Mouse (Mus musculus) forebrain, embryonic 10.5 days (tissue): ENCODE measurements around the gene Reg1. TPM values are rescaled to one million over a fixed set of nuclear protein-coding genes. Genes with fewer than 3 reads are reported as not detected.
"Not testable (repeated sequence)": the region's sequence is repeated elsewhere in the genome, so short reads cannot be mapped to it uniquely, and the experiment has no call there.

Source experiments
- DNase-seq: peaks from one replicate; pipeline ENCODE4 v3.0.0-alpha.2; 2017; ENCODE audit warnings: low spot score; ENCODE audit errors: extremely low spot score
- H3K27ac ChIP-seq: fragments of 300-500 bp; sonication (generic); 2 replicates; pipeline ENCODE4 v1.5.1; 2016; ENCODE audit warnings: mild to moderate bottlenecking
- H3K27me3 ChIP-seq: fragments of 300-500 bp; sonication (generic); 2 replicates; pipeline ENCODE4 v1.6.1; 2016; ENCODE audit warnings: mild to moderate bottlenecking; ENCODE audit not compliant: poor library complexity, severe bottlenecking
- H3K36me3 ChIP-seq: fragments of 300-500 bp; sonication (generic); replicated peaks from 2 replicates; pipeline ENCODE4 v1.6.1; 2016; ENCODE audit warnings: mild to moderate bottlenecking, moderate library complexity
- H3K4me1 ChIP-seq: fragments of 300-500 bp; sonication (generic); 2 replicates; pipeline ENCODE4 v1.6.1; 2016
- H3K4me3 ChIP-seq: fragments of 300-500 bp; sonication (generic); 2 replicates; pipeline ENCODE4 v1.5.1; 2016; ENCODE audit warnings: mild to moderate bottlenecking, moderate library complexity
- H3K9me3 ChIP-seq: fragments of 300-500 bp; sonication (generic); 2 replicates; pipeline ENCODE4 v1.6.1; 2016; ENCODE audit warnings: mild to moderate bottlenecking, moderate library complexity
- WGBS: fragments of 180-500 bp; shearing (Covaris S2); methylation state at CpG from one replicate; pipeline ENCODE4 v1.1.7; 2016; 5-methylcytosine and 5-hydroxymethylcytosine counted together
- polyA plus RNA-seq: library from polyadenylated mRNA; unstranded; fragments of >200 nt; fragmentation: Nextera tagmentation; extraction: Ambion mirVana; gene quantifications from 2 replicates; pipeline ENCODE4 v1.2.1, GENCODE M21; 2016

The Reg1 gene
- not detected in 2 replicates for polyA plus RNA-seq

DNA sequence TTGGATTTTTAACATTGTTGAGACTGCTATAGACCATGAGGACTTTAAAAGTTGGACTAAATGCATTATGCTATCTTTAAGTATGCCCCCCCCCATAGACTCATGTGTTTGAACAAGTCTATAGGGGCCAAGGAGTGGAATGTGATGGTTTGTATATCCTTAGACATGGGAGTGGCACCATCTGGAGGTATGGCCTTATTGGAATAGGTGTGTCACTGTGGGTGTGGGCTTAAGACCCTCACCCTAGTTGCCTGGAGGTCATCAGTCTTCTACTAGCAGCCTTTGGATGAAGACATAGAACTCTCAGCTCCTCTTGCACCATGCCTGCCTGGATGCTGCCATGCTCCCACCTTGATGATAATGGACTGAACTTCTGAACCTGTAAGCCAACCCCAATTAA, at the start of gene Reg1:
Reg1 (plus strand) TSS at position 301 of the 400 bp plus-strand sequence.
- H3K27ac ChIP-seq, H3K27me3 ChIP-seq, DNase-seq, H3K36me3 ChIP-seq, H3K4me1 ChIP-seq, H3K4me3 ChIP-seq, H3K9me3 ChIP-seq: not testable (repeated sequence)

DNA sequence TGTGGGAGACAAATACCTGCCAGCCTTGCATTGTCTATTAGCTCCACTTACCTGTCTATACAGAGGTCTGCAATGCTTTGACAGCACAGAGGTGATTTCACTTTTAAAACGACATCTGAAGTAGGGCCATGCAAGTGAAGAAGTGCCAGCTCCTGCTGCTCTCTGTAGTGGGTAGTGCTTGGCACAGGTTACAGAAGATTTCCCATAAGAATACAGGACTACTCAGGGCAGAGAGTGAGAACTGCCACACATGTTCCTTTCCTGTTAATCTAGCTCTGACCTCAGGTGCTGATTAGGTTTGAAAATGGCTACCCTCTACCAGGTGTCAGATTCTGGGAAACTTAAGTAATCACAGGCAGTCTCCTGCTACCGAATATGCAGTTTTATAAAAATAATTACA, 43.7 kb upstream of the Reg1 start, which contains the start of gene Reg3d:
Reg3d (minus strand) TSS at position 101 of the 400 bp plus-strand sequence.
- WGBS = 78% methylated on average over 2 of the region's 2 CpGs
- H3K36me3 ChIP-seq = no peaks in the 10 kb centered on the region
- H3K9me3 ChIP-seq = no peaks in the 10 kb centered on the region
- no peak for DNase-seq
- no peaks in the 10 kb centered on the region for H3K4me1 ChIP-seq
- no peak within 1 kb of the TSS for H3K27ac ChIP-seq
- no peaks in the 10 kb centered on the region for H3K27me3 ChIP-seq
- no peak within 1 kb of the TSS for H3K4me3 ChIP-seq

DNA sequence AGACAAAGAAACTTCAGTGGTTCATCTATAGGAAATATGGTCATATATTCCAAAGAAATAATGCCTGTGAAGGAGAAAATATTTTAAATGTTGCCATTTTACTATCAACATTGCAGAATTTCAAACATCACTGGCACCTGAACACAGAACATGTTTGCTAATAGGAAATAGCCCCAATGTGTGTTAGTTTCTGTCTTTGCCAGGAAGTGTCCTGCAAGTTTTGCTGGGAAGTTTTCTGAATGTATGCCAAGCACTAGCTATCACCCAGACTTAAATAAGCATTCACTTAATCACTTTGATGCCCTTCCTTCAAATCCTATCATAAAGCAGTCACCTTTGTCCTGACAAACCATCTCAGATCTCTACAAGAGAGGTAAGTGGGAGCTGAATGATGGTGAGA, 42.1 kb upstream of the Reg1 start, which contains the start of gene Reg3a:
Reg3a (plus strand) TSS at position 301 of the 400 bp plus-strand sequence.
- no peak for DNase-seq
- Histone ChIP-seq H3K4me1 (no peaks in the 10 kb centered on the region), H3K4me3 (no peak within 1 kb of the TSS), H3K27me3 (no peaks in the 10 kb centered on the region), H3K36me3 (no peaks in the 10 kb centered on the region), H3K27ac (no peak within 1 kb of the TSS), H3K9me3 (no peaks in the 10 kb centered on the region)

DNA sequence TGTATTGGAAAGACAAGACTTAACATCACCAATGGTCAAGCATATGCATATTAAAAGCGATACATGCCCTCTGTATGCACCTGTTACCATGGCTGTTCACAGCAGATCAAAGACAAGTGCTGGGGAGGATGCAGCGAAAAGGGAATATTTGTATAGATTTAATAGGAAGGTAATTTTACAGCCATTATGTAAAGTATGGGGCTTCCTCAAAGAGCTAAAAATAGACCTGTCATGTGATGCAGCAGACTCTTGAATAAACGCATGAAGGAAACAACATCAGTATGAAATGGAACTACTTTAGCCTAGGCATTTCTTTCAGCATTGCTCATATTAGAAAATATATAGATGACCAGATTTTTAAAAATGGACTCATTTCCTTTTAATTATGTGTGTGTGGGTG, 36.9 kb upstream of the Reg1 start:
- Histone ChIP-seq H3K9me3 (no peaks in the 10 kb centered on the region), H3K4me1 (no peaks in the 10 kb centered on the region), H3K27me3 (no peaks in the 10 kb centered on the region), H3K4me3 (no peak overlapping the region), H3K36me3 (no peaks in the 10 kb centered on the region), H3K27ac (no peak overlapping the region)
- 92% methylated on average over 3 of the region's 3 CpGs for WGBS
- DNase-seq = no peak

DNA sequence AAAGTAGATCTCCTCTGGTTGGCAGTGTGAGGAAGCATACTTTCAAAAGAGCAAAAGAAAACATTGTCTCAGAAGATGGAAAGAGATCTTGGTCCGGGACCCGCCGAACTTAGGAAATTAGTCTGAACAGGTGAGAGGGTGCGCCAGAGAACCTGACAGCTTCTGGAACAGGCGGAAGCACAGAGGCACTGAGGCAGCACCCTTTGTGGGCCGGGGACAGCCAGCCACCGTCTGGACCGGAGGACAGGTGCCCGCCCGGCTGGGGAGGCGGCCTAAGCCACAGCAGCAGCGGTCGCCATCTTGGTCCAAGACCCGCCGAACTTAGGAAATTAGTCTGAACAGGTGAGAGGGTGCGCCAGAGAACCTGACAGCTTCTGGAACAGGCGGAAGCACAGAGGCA, 27.2 kb upstream of the Reg1 start, which contains the start of gene Reg2:
Reg2 (plus strand) TSS at position 301 of the 400 bp plus-strand sequence.
- H3K9me3 ChIP-seq, H3K27me3 ChIP-seq, DNase-seq, H3K4me3 ChIP-seq, H3K36me3 ChIP-seq, H3K4me1 ChIP-seq, H3K27ac ChIP-seq: not testable (repeated sequence)
- 94% methylated on average over 5 of the region's 17 CpGs for WGBS

DNA sequence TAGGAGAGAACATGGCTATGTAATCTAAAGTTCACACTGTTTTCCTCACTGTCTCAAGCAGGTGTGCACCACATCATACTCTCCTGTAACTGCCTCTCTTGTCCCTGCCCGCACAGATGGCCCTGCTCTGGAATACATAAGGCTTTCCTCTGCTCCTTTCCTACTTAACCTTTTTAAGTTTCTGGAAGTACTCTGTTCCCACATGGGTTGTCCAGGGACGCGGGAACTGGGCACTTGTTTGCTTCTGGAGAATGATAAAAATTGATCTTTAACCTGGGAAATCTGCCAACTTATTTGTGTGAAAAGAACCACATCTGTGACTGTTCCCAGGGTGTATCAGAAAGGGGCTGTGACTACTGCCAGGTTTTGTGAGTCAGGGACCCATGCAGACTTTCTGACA, 3.0 kb downstream of the Reg1 start:
- Histone ChIP-seq H3K9me3 (no peaks in the 10 kb centered on the region), H3K36me3 (no peaks in the 10 kb centered on the region), H3K27ac (no peak overlapping the region), H3K4me1 (no peaks in the 10 kb centered on the region), H3K4me3 (no peak overlapping the region), H3K27me3 (no peaks in the 10 kb centered on the region)
- no peak for DNase-seq
- 92% methylated on average over 3 of the region's 3 CpGs for WGBS

DNA sequence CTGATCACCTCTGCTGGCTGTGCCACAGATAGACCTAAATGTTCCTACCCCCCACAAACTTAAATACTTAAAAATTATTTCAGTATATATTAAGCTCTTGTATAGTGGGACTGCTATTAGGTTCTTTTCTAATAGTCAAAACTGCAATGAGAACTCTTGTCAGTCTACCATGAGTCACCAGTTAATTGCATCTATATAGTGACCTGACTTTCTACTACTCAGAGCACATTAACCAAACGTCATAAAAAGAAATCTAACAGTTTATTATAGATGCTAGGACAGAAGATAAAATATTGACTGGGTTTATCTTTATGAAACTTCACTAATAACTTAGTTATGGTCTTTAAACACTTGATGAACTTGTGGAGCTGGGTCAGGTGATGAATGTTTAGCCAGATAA, 24.7 kb downstream of the Reg1 start:
- H3K4me1 ChIP-seq = no peaks in the 10 kb centered on the region
- no peaks in the 10 kb centered on the region for H3K9me3 ChIP-seq
- no peak overlapping the region for H3K4me3 ChIP-seq
- no peak for DNase-seq
- no peaks in the 10 kb centered on the region for H3K36me3 ChIP-seq
- 67% methylated on average over 1 of the region's 1 CpGs for WGBS
- no peak overlapping the region for H3K27ac ChIP-seq
- H3K27me3 ChIP-seq = no peaks in the 10 kb centered on the region

DNA sequence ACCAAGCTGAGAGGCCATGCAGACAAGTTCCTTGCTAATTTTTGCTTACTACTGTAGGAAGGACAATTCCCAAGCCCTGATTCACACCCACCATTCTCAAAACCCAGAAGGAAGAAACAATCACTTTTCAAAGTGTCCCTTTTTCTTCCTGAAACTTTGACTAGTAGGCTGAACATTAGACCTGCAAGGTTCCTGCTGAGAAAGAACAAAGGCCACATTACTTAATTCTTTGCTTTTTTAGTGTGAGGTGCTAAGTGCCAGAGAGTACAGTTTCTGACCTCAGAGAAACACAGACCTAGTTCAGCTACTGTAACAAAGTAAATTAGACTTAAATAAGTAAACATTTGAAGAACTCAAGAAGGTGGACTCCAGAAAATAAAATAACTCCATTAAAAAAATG, 25.9 kb downstream of the Reg1 start:
- Histone ChIP-seq H3K9me3 (no peaks in the 10 kb centered on the region), H3K27ac (no peak overlapping the region), H3K4me3 (no peak overlapping the region), H3K36me3 (no peaks in the 10 kb centered on the region), H3K4me1 (no peaks in the 10 kb centered on the region), H3K27me3 (no peaks in the 10 kb centered on the region)
- no peak for DNase-seq

DNA sequence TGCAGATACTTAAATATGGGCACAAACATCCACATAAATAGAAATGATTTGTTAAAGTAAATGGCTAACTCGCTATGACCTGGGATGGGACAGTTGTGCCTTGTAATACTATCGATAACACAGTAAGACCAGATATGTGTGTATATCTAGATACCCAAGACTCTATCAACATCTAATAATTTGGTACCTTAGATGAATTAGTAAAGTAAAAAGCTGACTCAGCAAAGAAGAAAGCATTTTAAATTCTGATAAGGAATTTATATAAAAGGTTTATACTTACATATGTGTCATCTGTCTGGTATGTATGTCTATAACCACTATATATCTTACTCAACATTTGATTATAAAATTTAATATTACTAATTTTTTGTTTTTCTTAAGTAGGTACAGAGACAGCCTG, 30.3 kb downstream of the Reg1 start:
- Histone ChIP-seq H3K27me3 (no peaks in the 10 kb centered on the region), H3K4me3 (no peak overlapping the region), H3K27ac (no peak overlapping the region), H3K4me1 (no peaks in the 10 kb centered on the region), H3K9me3 (no peaks in the 10 kb centered on the region), H3K36me3 (no peaks in the 10 kb centered on the region)
- WGBS = 90% methylated on average over 2 of the region's 2 CpGs
- DNase-seq = no peak

DNA sequence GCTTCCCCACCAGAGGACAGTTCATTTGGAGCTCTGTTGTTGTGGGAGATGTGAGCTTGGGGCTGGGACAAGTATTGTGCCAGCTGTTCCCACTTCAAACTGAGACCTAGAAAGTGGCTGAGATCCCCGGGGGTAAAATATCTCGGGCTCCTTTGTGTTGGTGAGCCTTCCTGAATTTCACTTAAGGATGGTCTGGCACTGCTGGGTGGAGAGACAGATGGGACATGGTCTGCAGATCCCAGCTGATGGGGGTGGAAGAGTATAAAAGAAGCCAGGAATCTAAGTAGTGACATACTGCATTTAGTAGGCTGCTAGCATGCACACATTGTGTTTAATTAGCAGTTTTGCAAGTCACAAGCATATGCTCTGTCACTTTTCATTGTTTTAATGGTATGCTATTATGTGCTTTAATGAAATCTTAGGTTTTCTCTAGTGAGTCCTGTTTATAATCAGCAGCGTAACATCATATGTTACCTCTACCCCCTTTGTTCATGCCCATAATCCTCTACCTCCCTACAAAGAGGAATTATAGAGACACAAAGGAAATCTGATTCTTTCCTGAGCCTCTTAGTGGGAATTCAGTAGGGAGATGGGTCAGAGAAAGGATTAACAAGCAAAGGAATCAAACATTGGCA, 37.8 kb downstream of the Reg1 start:
- no peak overlapping the region for H3K4me3 ChIP-seq
- no peak for DNase-seq
- H3K4me1 ChIP-seq = peaks cover 10% of the 10 kb centered on the region
- no peaks in the 10 kb centered on the region for H3K27me3 ChIP-seq
- H3K9me3 ChIP-seq = no peaks in the 10 kb centered on the region
- peak overlapping the region; percentile 54; the same call in 1 of the 2 replicates for H3K27ac ChIP-seq
- WGBS = 40% methylated on average over 3 of the region's 3 CpGs
- no peaks in the 10 kb centered on the region for H3K36me3 ChIP-seq

DNA sequence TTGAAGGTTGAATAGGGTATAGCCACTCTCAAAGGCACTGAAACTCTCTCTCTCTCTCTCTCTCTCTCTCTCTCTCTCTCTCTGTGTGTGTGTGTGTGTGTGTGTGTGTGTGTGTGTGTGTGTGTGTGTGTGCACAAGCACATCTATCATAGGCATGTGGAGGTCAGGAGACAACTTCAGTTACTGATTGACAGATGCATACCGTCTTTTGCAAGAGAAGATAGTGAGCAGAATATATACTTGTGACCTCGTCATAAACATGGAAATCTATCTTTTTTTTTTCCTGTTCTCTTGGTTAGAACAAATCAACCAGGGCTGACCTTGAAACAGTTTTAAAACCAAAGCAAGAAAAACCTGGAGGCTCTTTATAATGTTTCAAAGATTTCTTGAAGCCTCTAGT, 39.8 kb downstream of the Reg1 start:
- WGBS = 89% methylated on average over 2 of the region's 2 CpGs
- DNase-seq = no peak
- Histone ChIP-seq H3K4me3 (no peak overlapping the region), H3K9me3 (no peaks in the 10 kb centered on the region), H3K27ac (no peak overlapping the region), H3K4me1 (peaks cover 10% of the 10 kb centered on the region), H3K27me3 (no peaks in the 10 kb centered on the region), H3K36me3 (no peaks in the 10 kb centered on the region)

DNA sequence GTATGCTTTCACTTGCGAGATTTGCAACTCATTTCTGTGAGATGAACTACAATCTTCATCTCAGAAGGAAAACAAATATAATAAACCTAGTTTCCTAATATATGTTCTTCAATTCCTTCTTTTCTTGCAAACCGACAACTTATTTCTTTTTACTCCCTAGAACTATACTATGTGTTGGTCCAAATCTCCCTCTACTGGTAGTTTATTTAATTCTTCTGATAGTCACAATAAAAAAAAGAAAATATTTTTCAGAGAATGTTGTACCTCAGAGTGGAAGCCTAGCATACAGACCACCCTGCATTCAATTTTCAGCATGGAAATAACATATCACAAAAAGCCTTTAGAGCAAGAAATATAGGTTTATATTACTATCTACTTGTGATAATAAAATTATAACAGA, 40.8 kb downstream of the Reg1 start:
- 83% methylated on average over 2 of the region's 2 CpGs for WGBS
- Histone ChIP-seq H3K36me3 (no peaks in the 10 kb centered on the region), H3K27ac (no peak overlapping the region), H3K4me3 (no peak overlapping the region), H3K27me3 (no peaks in the 10 kb centered on the region), H3K4me1 (peaks cover 10% of the 10 kb centered on the region), H3K9me3 (no peaks in the 10 kb centered on the region)
- no peak for DNase-seq

DNA sequence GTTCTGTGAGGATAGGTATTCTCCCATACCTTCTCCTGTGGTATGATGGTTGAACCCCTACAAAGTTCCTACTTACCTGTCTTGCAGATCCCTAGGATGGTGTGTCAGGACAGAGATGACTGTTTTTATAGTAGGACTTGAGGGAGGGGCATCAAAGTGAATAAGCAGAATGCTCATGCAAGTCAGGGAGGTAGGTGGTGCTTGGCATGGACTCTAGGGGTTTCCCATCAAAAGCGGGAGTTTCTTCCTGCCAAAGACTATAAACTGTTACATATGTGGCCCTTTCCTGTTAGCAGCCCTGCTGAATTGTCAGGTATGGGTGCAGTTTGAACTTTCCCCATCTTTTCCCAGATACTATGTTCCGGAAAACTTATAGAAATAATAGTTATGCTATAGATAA, 46.3 kb downstream of the Reg1 start, which contains the start of gene Reg3g:
Reg3g (minus strand) TSS at position 101 of the 400 bp plus-strand sequence.
- H3K4me1 ChIP-seq = no peaks in the 10 kb centered on the region
- no peaks in the 10 kb centered on the region for H3K36me3 ChIP-seq
- H3K27ac ChIP-seq = no peak within 1 kb of the TSS
- WGBS = 96% methylated on average over 2 of the region's 2 CpGs
- no peaks in the 10 kb centered on the region for H3K27me3 ChIP-seq
- no peak for DNase-seq
- H3K9me3 ChIP-seq = no peaks in the 10 kb centered on the region
- no peak within 1 kb of the TSS for H3K4me3 ChIP-seq

DNA sequence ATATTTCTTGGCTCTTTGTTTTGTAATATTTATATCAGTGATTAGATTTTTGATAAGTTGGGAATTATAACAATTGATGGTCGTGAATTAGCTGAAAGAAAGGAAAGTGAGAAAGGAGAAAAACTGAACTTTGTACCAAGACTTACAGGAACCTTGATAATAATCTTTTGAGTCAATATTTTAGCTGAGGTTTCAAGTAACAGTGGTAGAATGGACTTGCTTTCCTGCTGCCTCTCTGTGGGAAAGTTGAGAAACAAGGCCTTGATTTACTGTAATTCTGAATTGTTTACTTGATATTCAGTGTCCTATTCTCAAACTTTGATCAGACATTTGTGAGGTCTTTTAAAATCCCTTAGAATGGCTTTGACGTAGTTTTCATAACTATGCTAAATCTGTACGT, 46.8 kb downstream of the Reg1 start:
- no peak overlapping the region for H3K4me3 ChIP-seq
- H3K27me3 ChIP-seq = no peaks in the 10 kb centered on the region
- no peak for DNase-seq
- H3K9me3 ChIP-seq = no peaks in the 10 kb centered on the region
- no peaks in the 10 kb centered on the region for H3K36me3 ChIP-seq
- 87% methylated on average over 3 of the region's 3 CpGs for WGBS
- no peaks in the 10 kb centered on the region for H3K4me1 ChIP-seq
- no peak overlapping the region for H3K27ac ChIP-seq
